Mouse (Mus musculus) ES-E14 (cell line): ENCODE data around the gene Macrod1. TPM values are rescaled to one million over a fixed set of nuclear protein-coding genes. Genes with fewer than 3 reads are reported as not detected.

Source experiments
- DNase-seq: peaks from one replicate; pipeline ENCODE4 v3.0.0-alpha.2; 2013; ENCODE audit warnings: low read depth, low spot score
- H3K27ac ChIP-seq: 2 replicates; pipeline ENCODE4 v1.5.1; 2012; ENCODE audit warnings: low read depth, mild to moderate bottlenecking, low read length, moderate library complexity, mixed read lengths; ENCODE audit not compliant: poor library complexity, insufficient read depth, severe bottlenecking
- H3K36me3 ChIP-seq: 2 replicates; pipeline ENCODE4 v1.6.1; 2012; ENCODE audit warnings: mild to moderate bottlenecking, low read length, moderate library complexity, mixed read lengths; ENCODE audit not compliant: control insufficient read depth, poor library complexity, insufficient read depth, severe bottlenecking
- H3K4me1 ChIP-seq, 2 experiments: fragments of 150-350 bp in 1 of 2; sonication (generic) in 1 of 2; 2 replicates each; pipeline ENCODE4 v1.6.1; 2012; ENCODE audit warnings: low read length in 2 of 2, mild to moderate bottlenecking in 1 of 2, mixed read lengths in 1 of 2; ENCODE audit not compliant: control insufficient read depth in 2 of 2, insufficient read depth in 2 of 2, poor library complexity in 1 of 2
- H3K4me3 ChIP-seq, 2 experiments: fragments of 150-350 bp in 1 of 2; sonication (generic) in 1 of 2; 2 replicates each; pipeline ENCODE4 v1.5.1; 2012; ENCODE audit warnings: low read length in 2 of 2, low read depth in 1 of 2, mild to moderate bottlenecking in 1 of 2, mixed read lengths in 1 of 2; ENCODE audit not compliant: insufficient read depth in 1 of 2, poor library complexity in 1 of 2, severe bottlenecking in 1 of 2
- H3K9ac ChIP-seq: 2 replicates; pipeline ENCODE4 v1.6.1; 2012; ENCODE audit warnings: low read depth, mild to moderate bottlenecking, low read length, mixed read lengths; ENCODE audit not compliant: poor library complexity, insufficient read depth, severe bottlenecking
- H3K9me3 ChIP-seq: fragments of 150-350 bp; sonication (generic); 2 replicates; pipeline ENCODE4 v1.6.1; 2012; ENCODE audit warnings: low read depth, mild to moderate bottlenecking, low read length; ENCODE audit not compliant: control insufficient read depth, insufficient read depth
- CHD2 ChIP-seq: IDR thresholded peaks from 2 replicates; pipeline ENCODE4 v1.6.1; 2014; ENCODE audit warnings: mild to moderate bottlenecking, low read depth, low read length, inconsistent platforms
- HCFC1 ChIP-seq: IDR thresholded peaks from 2 replicates; pipeline ENCODE4 v1.6.1; 2012; ENCODE audit warnings: low read length, inconsistent platforms, borderline replicate concordance; ENCODE audit not compliant: insufficient read depth
- MAFK ChIP-seq: IDR thresholded peaks from 2 replicates; pipeline ENCODE4 v1.6.1; 2014; ENCODE audit warnings: mild to moderate bottlenecking, low read depth, low read length, inconsistent platforms; ENCODE audit not compliant: insufficient read depth
- ZC3H11A ChIP-seq: IDR thresholded peaks from 2 replicates; pipeline ENCODE4 v1.6.1; 2012; ENCODE audit warnings: low read depth, mild to moderate bottlenecking, inconsistent platforms, low read length, borderline replicate concordance
- ZNF384 ChIP-seq: IDR thresholded peaks from 2 replicates; pipeline ENCODE4 v1.6.1; 2012; ENCODE audit warnings: low read depth, low read length, inconsistent platforms
- in situ Hi-C, 2 experiments: fragments of 600-800 bp; cut with MboI; formaldehyde crosslinking; loops; one replicate each; pipeline ENCODE4 v1.15.1; 2025; ENCODE audit warnings: low sequenced_read_pairs in 2 of 2, inconsistent platforms in 1 of 2; ENCODE audit not compliant: unreplicated experiment in 2 of 2
- total RNA-seq: library from RNA; depleted of rRNA; stranded (reverse); fragments of 300-350 nt; gene quantifications from 2 replicates; pipeline ENCODE4 v1.2.3, GENCODE M21; 2012

Macrod1 gene
- total RNA-seq, 1 experiment = 1.4 TPM

GRCm38 (mm10) chr19:7020224-7020641 is 36.4 kb upstream of the Macrod1 start:
- Histone ChIP-seq H3K27ac (no peak overlapping the region), H3K9me3 (no peaks in the 10 kb centered on the region), H3K4me3 (no peak overlapping the region), H3K36me3 (peaks cover 53% of the 10 kb centered on the region), H3K9ac (no peak overlapping the region), H3K4me1 (no peaks in the 10 kb centered on the region)
- in situ Hi-C loops = no loop called here
- DNase-seq = peak; percentile 52
- TF ChIP-seq ZNF384 (no peak), ZC3H11A (0 out of 2 replicates have a peak, but pooled peaks have one; percentile 14)

GRCm38 (mm10) chr19:7029531-7029930 is 27.1 kb upstream of the Macrod1 start:
- Histone ChIP-seq H3K27ac (no peak overlapping the region), H3K36me3 (peaks cover 77% of the 10 kb centered on the region), H3K4me3 (no peak overlapping the region), H3K4me1 (0 out of 4 replicates have a peak, but pooled peaks cover 0 to 2% of the 10 kb centered on the region in 2 experiments), H3K9ac (no peak overlapping the region), H3K9me3 (no peaks in the 10 kb centered on the region)
- in situ Hi-C loops = no loop called here
- TF ChIP-seq HCFC1 (no peak), ZC3H11A (no peak), CHD2 (no peak), MAFK (no peak), ZNF384 (no peak)
- DNase-seq = no peak

DNA sequence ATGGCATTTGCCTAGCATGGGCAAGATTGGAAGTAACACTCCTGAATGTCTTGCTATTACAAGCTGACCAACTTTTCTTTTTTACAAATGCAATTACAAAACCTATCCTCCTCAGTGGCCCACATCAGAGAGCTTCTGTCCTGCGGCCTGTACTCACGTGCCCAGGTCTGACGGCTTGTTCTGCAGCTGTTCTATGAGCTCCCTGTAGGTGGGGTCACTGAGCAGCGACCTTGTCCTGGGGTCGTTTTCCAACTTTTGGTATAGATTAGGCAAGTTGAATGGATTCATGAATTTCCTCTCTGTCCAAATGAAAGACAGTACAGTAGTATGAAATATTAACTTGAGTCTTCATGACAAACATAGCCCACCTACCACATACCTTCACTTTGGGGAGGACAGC is 22.6 kb upstream of the Macrod1 start:
- TF ChIP-seq MAFK (no peak), CHD2 (no peak), ZC3H11A (no peak), HCFC1 (no peak)
- DNase-seq = no peak
- no peaks in the 10 kb centered on the region for H3K9me3 ChIP-seq
- peaks cover 52% of the 10 kb centered on the region for H3K36me3 ChIP-seq
- H3K27ac ChIP-seq = no peak overlapping the region
- no peak overlapping the region for H3K9ac ChIP-seq
- in situ Hi-C loops = no loop called here
- peaks cover 0 to 2% of the 10 kb centered on the region in 2 experiments; a peak in 1 of 4 replicates for H3K4me1 ChIP-seq
- H3K4me3 ChIP-seq = no peak overlapping the region

GRCm38 (mm10) chr19:7039088-7039720 is 17.4 kb upstream of the Macrod1 start:
- H3K9ac ChIP-seq = peak overlapping the region; percentile 85
- DNase-seq = no peak
- TF ChIP-seq CHD2 (peak; percentile 14; the same call in 1 of the 2 replicates), ZC3H11A (no peak), ZNF384 (no peak)
- in situ Hi-C loops = no loop called here
- H3K4me1 ChIP-seq = no peaks in the 10 kb centered on the region; a peak in 1 of 4 replicates
- H3K27ac ChIP-seq = peak overlapping the region; percentile 76
- peaks cover 10% of the 10 kb centered on the region for H3K36me3 ChIP-seq
- H3K4me3 ChIP-seq = peak overlapping the region; percentile 93 to 97
- H3K9me3 ChIP-seq = no peaks in the 10 kb centered on the region
